Mouse (Mus musculus): ENCODE data around the gene Gimap3. TPM values are rescaled to one million over a fixed set of nuclear protein-coding genes. Genes with fewer than 3 reads are reported as not detected.

The Gimap3 gene
- polyA plus RNA-seq, 1 experiment from 2014 or later: not detected

- Histone ChIP-seq H3K27me3 (ENCODE audit: low read depth, poor library complexity, severe bottlenecking) (peaks cover 46% of the 10 kb centered on the region), H3K27ac (no peak overlapping the region), H3K4me3 (no peak overlapping the region), H3K4me1 (peaks cover 16% of the 10 kb centered on the region), H3K9me3 (replicated peaks) (no peaks in the 10 kb centered on the region), H3K36me3 (no peaks in the 10 kb centered on the region)
- no peak for DNase-seq (ENCODE audit: low spot score)
- WGBS: 78% methylated on average over 3 of the region's 3 CpGs
Observed at GRCm38 (mm10) chr6:48740501-48741169, 30.0 kb downstream of the Gimap3 start.

- H3K4me1 ChIP-seq: peaks cover 16% of the 10 kb centered on the region
- H3K9me3 ChIP-seq (replicated peaks): no peaks in the 10 kb centered on the region
- no peak overlapping the region for H3K27ac ChIP-seq
- 91% methylated on average over 3 of the region's 3 CpGs for WGBS
- DNase-seq (ENCODE audit: low spot score): no peak
- no peak overlapping the region for H3K4me3 ChIP-seq
- H3K27me3 ChIP-seq (ENCODE audit: low read depth, poor library complexity, severe bottlenecking): peaks cover 45% of the 10 kb centered on the region
- H3K36me3 ChIP-seq: no peaks in the 10 kb centered on the region
Observed at GRCm38 (mm10) chr6:48739780-48740055, 30.9 kb downstream of the Gimap3 start.

- Histone ChIP-seq H3K27me3 (ENCODE audit: low read depth, poor library complexity, severe bottlenecking) (peaks cover 41% of the 10 kb centered on the region), H3K4me3 (no peak within 1 kb of the TSS), H3K9me3 (replicated peaks) (no peaks in the 10 kb centered on the region), H3K36me3 (no peaks in the 10 kb centered on the region), H3K27ac (no peak within 1 kb of the TSS), H3K4me1 (peaks cover 16% of the 10 kb centered on the region)
- no peak for DNase-seq (ENCODE audit: low spot score)
- WGBS: 78% methylated on average over 15 of the region's 15 CpGs
Observed at GRCm38 (mm10) chr6:48738961-48739779, 31.5 kb downstream of the Gimap3 start, which contains the start of gene Gimap1. Gimap1 (plus strand) TSS chr6:48739054.

- Histone ChIP-seq H3K9me3 (replicated peaks) (no peaks in the 10 kb centered on the region), H3K4me3 (no peak overlapping the region), H3K4me1 (peaks cover 11% of the 10 kb centered on the region), H3K27ac (no peak overlapping the region), H3K27me3 (ENCODE audit: low read depth, poor library complexity, severe bottlenecking) (peaks cover 26% of the 10 kb centered on the region), H3K36me3 (no peaks in the 10 kb centered on the region)
- no peak for DNase-seq (ENCODE audit: low spot score)
- 95% methylated on average over 5 of the region's 5 CpGs for WGBS
Observed at GRCm38 (mm10) chr6:48737688-48738087, 33.0 kb downstream of the Gimap3 start.

- Histone ChIP-seq H3K36me3 (no peaks in the 10 kb centered on the region), H3K4me3 (no peak overlapping the region), H3K27ac (no peak overlapping the region), H3K27me3 (ENCODE audit: low read depth, poor library complexity, severe bottlenecking) (peaks cover 20% of the 10 kb centered on the region), H3K9me3 (replicated peaks) (no peaks in the 10 kb centered on the region), H3K4me1 (peaks cover 5% of the 10 kb centered on the region)
- 85% methylated on average over 2 of the region's 2 CpGs for WGBS
- no peak for DNase-seq (ENCODE audit: low spot score)
Observed at GRCm38 (mm10) chr6:48737053-48737452, 33.6 kb downstream of the Gimap3 start.

GRCm38 (mm10) chr6:48733660-48734059, 37.0 kb downstream of the Gimap3 start:
- Histone ChIP-seq H3K9me3 (replicated peaks) (no peaks in the 10 kb centered on the region), H3K4me3 (no peak overlapping the region), H3K36me3 (no peaks in the 10 kb centered on the region), H3K27ac (no peak overlapping the region), H3K27me3 (ENCODE audit: low read depth, poor library complexity, severe bottlenecking) (no peaks in the 10 kb centered on the region), H3K4me1 (no peaks in the 10 kb centered on the region)
- DNase-seq (ENCODE audit: low spot score): no peak
- 85% methylated on average over 1 of the region's 1 CpGs for WGBS

GRCm38 (mm10) chr6:48732864-48733304, 37.8 kb downstream of the Gimap3 start:
- Histone ChIP-seq H3K9me3 (replicated peaks) (no peaks in the 10 kb centered on the region), H3K4me1 (no peaks in the 10 kb centered on the region), H3K4me3 (no peak overlapping the region), H3K36me3 (no peaks in the 10 kb centered on the region), H3K27me3 (ENCODE audit: low read depth, poor library complexity, severe bottlenecking) (no peaks in the 10 kb centered on the region), H3K27ac (no peak overlapping the region)
- WGBS: 59% methylated on average over 8 of the region's 8 CpGs
- no peak for DNase-seq (ENCODE audit: low spot score)

- no peak overlapping the region for H3K27ac ChIP-seq
- H3K9me3 ChIP-seq (replicated peaks): no peaks in the 10 kb centered on the region
- WGBS: 90% methylated on average over 5 of the region's 5 CpGs
- no peak for DNase-seq (ENCODE audit: low spot score)
- no peaks in the 10 kb centered on the region for H3K36me3 ChIP-seq
- H3K4me1 ChIP-seq: 0 out of 2 replicates have a peak, but pooled peaks cover 6% of the 10 kb centered on the region
- no peaks in the 10 kb centered on the region for H3K27me3 ChIP-seq (ENCODE audit: low read depth, poor library complexity, severe bottlenecking)
- no peak overlapping the region for H3K4me3 ChIP-seq
Observed at GRCm38 (mm10) chr6:48727761-48728160, 42.9 kb downstream of the Gimap3 start.

- Histone ChIP-seq H3K27ac (no peak overlapping the region), H3K4me3 (no peak overlapping the region), H3K27me3 (ENCODE audit: low read depth, poor library complexity, severe bottlenecking) (no peaks in the 10 kb centered on the region), H3K4me1 (0 out of 2 replicates have a peak, but pooled peaks cover 6% of the 10 kb centered on the region), H3K9me3 (replicated peaks) (no peaks in the 10 kb centered on the region), H3K36me3 (no peaks in the 10 kb centered on the region)
- WGBS: 50% methylated on average over 1 of the region's 1 CpGs
- no peak for DNase-seq (ENCODE audit: low spot score)
Observed at GRCm38 (mm10) chr6:48725476-48725875, 45.2 kb downstream of the Gimap3 start.

- DNase-seq (ENCODE audit: low spot score): no peak
- H3K36me3 ChIP-seq: no peaks in the 10 kb centered on the region
- no peak overlapping the region for H3K4me3 ChIP-seq
- H3K9me3 ChIP-seq (replicated peaks): no peaks in the 10 kb centered on the region
- H3K27ac ChIP-seq: no peak overlapping the region
- 0 out of 2 replicates have a peak, but pooled peaks cover 6% of the 10 kb centered on the region for H3K4me1 ChIP-seq
- no peaks in the 10 kb centered on the region for H3K27me3 ChIP-seq (ENCODE audit: low read depth, poor library complexity, severe bottlenecking)
- 88% methylated on average over 8 of the region's 8 CpGs for WGBS
Observed at GRCm38 (mm10) chr6:48723468-48723867, 47.2 kb downstream of the Gimap3 start.

GRCm38 (mm10) chr6:48720326-48720725, 50.3 kb downstream of the Gimap3 start:
- no peaks in the 10 kb centered on the region for H3K9me3 ChIP-seq (replicated peaks)
- DNase-seq (ENCODE audit: low spot score): no peak
- H3K27me3 ChIP-seq (ENCODE audit: low read depth, poor library complexity, severe bottlenecking): no peaks in the 10 kb centered on the region
- no peak overlapping the region for H3K4me3 ChIP-seq
- no peak overlapping the region for H3K27ac ChIP-seq
- WGBS: 97% methylated on average over 4 of the region's 4 CpGs
- no peaks in the 10 kb centered on the region for H3K36me3 ChIP-seq
- H3K4me1 ChIP-seq: no peaks in the 10 kb centered on the region

GRCm38 (mm10) chr6:48718455-48718854, 52.2 kb downstream of the Gimap3 start, which contains the start of the genes Gm28053 and Gimap7:
Gm28053 (plus strand) TSS chr6:48718607.
Gimap7 (plus strand) TSS chr6:48718621.
- no peaks in the 10 kb centered on the region for H3K4me1 ChIP-seq
- H3K36me3 ChIP-seq: no peaks in the 10 kb centered on the region
- no peak for DNase-seq (ENCODE audit: low spot score)
- no peaks in the 10 kb centered on the region for H3K9me3 ChIP-seq (replicated peaks)
- WGBS: 51% methylated on average over 2 of the region's 2 CpGs
- H3K27me3 ChIP-seq (ENCODE audit: low read depth, poor library complexity, severe bottlenecking): no peaks in the 10 kb centered on the region
- no peak within 1 kb of the TSS for H3K27ac ChIP-seq
- no peak within 1 kb of the TSS for H3K4me3 ChIP-seq
